Mouse (Mus musculus) hindlimb bud, embryonic 11.5 days (tissue): ENCODE measurements around the gene Amd1.

ENCODE experiments used
- DNase-seq: peaks from one replicate; pipeline ENCODE4 v3.0.0-alpha.2; 2012; ENCODE audit warnings: low read depth, low spot score; ENCODE audit errors: extremely low spot score

The Amd1 gene

DNA sequence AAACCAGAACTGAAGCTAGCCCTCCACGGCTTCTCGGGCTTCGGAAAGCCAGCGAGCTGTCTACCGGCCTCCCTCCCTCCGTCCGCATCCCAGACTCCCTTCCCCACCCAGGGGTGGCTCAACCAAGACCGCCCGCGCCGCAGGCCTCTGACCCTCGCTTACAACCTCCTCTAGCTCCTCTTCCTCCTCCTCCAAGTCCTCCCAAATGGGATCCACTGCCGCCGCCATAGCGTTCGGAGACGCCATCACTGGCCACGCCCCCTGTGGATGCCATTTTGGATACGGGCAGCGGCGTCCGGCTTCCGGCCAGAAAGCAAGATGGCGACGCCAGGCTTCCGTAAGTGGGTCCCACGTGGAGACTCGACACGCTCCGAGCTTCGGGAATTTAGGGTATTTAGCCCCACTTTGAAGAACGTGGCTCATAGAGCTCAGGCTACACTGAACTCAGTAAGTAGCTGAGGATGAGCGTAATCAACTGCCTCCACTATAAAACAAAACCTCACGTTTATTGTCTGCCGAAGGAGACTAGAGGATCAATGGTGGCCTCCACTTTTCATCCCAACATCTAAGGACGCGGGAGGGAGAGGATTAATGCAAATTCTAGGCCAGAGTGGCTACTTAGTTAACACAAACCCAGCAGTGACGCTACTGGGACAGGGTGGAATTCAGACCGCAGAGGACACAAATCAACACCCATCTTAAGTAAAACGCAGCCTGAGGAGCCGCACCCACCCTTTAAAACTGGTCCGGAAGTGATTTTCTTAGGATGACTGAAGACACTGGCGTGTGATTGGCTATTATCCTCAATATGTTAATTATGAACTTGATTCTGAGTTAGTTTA is 44.4 kb downstream of the Amd1 start, which contains the start of gene Gtf3c6:
Gene Gtf3c6 (minus strand): TSS at position 695 of the 842 bp plus-strand sequence.
- peak; percentile 83 for DNase-seq

DNA sequence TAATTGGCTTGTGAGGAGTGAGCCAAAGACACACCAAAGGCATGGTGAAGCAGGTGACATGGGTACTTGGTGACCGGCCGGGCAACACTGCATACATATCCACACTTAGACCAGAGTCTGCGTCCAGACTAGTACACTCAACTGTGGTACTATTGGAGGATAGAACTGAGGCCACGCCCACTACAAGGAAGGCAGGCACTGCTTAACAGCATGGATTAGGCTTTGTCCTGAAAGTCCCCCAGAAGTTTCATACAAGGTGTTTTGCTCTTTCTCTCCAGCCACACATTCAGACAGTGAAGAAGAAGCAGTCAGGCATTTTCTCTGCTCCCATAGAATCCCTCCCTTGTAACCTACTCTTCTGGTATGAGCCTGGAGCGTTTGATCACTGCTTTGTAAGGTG is 45.3 kb downstream of the Amd1 start:
- peak; percentile 54 for DNase-seq

DNA sequence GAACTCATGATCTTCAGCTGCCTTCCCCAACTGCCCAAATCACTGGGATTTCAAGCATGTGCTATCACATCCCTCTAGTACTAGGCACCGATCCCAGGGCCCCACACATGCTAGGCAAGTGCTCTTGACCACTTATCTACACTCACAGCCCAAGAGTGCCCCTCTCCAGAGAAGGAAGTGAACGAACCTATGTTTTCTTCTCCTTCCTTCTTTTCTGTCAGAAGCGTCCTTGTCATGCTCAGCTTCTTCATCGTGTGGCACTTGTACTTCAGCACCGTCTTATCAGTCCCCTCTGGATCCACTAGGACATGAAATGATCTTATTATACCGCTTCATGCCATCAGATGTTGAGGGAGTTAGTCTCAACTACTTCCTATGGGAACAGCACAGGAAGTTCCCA is 51.0 kb downstream of the Amd1 start:
- DNase-seq, result no peak

DNA sequence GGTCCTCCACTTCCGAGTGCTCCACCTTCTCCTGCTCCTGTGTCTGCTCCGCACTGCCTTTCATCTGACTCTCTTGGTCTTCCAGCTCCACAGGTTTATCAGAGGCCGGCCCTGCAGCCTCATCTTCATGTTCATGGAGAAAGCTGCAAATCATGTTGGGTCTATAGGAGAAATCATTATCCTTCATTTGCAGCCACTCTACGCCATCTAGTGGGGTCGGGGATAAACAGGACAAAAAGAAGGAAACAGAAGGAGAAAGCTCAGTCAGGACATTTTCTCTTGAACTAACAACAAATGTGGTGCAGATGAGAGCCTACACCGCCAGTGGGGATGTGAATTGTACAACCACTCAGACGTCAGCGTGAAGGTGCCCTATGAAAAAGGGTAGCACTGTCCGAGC is 52.4 kb downstream of the Amd1 start:
- no peak for DNase-seq

GRCm38 (mm10) chr10:40247166-40247716 is 54.7 kb downstream of the Amd1 start:
- DNase-seq, result no peak

GRCm38 (mm10) chr10:40246374-40247165 is 55.4 kb downstream of the Amd1 start, which contains the start of gene Rpf2:
TSS of gene Rpf2 (minus strand) at chr10:40247036.
- DNase-seq, result peak; percentile 81

DNA sequence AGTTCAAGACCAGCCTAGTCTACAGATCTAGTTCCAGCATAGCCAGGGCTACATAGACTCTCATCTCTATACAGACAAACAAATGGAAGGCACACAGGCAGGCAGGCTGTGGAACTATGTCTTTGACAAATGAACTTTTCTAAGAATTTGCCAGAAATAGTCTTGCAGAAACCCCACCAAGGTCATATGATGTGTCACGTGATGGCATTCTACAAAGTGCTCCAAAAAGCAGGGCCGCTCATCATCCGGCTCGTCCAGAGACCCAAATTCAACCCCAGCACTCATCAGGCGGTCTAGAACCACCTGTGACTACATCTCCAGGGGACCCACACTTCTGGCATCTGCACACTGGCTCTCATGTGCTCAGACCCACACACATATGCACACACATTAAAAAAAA is 64.2 kb downstream of the Amd1 start:
- DNase-seq, result no peak
